Mouse (Mus musculus): Measurements from ENCODE around the gene Gm5483.
"Not testable (repeated sequence)": the region's sequence is repeated elsewhere in the genome, so short reads cannot be mapped to it uniquely, and the experiment has no call there.

The Gm5483 gene

GRCm38 (mm10) chr16:36183912-36184311 is at the start of gene Gm5483:
TSS of gene Gm5483 (plus strand) at chr16:36184212.
- not testable (repeated sequence) for DNase-seq (ENCODE audit: inconsistent age in 2 of 2, low spot score in 1 of 2)

- DNase-seq (ENCODE audit: inconsistent age in 2 of 2, low spot score in 1 of 2), result no peak
These were observed 45.8 kb upstream of the Gm5483 start for GRCm38 (mm10) chr16:36138201-36138600.

DNA sequence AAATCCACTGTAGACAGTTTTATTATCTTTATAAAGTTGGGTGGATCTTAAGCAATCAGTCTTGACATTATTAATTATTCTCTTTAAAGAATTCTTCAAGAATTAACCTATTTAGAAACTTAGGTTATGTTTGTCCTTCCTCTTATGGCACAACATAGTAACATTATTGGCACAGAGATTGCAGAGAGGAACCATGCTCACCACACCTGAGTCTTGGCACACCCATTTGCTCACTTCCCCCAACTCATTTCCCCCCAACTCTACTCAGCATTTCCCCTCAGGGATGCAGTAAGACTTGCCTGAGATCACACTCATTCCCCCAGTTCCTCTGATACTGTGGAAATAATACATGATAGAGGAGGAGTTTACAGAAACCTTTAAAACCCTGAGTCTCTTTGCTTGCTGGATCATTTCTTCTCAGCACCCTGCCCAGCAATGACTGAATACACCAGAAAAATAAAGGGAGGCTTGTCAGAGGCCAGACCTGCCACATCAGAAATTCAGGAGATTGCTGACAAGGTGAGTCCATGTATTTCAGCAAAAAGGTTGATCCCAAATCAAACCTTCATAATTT is 27.5 kb upstream of the Gm5483 start, which contains the start of gene Stfa2l1:
Stfa2l1 (plus strand) TSS at position 410 of the 574 bp plus-strand sequence.
- DNase-seq (ENCODE audit: inconsistent age in 2 of 2, low spot score in 1 of 2), result no peak

DNA sequence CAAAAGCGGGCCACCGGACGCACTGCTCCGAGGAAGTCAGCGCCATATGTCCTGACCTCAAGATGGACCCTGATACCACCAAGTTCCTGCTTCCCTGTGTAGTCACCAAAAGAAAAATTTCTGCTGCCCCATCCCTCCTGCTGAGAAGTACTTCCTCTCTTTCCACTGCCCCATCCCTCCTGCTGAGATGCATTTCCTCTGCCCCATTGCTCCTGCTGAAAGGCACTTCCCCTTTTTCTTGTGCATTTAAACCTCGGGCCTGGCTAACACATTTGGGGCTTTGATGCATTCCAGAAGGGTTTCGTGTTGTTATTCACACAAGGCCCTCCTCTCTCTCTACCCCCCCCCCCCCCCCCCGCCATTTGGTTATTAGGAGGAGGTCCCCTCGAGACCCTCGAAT is 16.2 kb upstream of the Gm5483 start:
- not testable (repeated sequence) for DNase-seq (ENCODE audit: inconsistent age in 2 of 2, low spot score in 1 of 2)

GRCm38 (mm10) chr16:36176108-36176507 is 7.9 kb upstream of the Gm5483 start:
- DNase-seq (ENCODE audit: inconsistent age in 2 of 2, low spot score in 1 of 2), result no peak

GRCm38 (mm10) chr16:36179910-36180309 is 4.1 kb upstream of the Gm5483 start:
- no peak for DNase-seq (ENCODE audit: inconsistent age in 2 of 2, low spot score in 1 of 2)

DNA sequence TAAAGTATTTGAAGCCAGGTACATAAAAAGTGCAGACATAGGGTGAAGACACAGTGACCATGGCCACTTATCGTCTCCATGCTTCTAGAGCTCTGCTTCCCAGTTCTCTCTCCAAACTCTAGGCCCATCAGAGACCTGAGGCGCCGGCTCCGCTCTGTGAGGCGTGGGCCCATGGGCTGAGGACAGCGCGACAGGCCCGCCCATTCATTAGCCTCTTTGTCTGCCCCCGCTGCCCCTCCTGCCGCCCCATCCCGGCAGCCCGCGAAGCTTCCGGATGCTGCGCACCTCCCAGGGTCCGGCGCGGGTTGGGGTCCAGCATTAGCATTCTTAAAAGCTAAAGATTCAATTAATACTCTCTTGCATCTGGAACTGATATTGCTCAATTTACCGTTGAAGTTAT is 15.2 kb downstream of the Gm5483 start:
- no peak for DNase-seq (ENCODE audit: inconsistent age in 2 of 2, low spot score in 1 of 2)

DNA sequence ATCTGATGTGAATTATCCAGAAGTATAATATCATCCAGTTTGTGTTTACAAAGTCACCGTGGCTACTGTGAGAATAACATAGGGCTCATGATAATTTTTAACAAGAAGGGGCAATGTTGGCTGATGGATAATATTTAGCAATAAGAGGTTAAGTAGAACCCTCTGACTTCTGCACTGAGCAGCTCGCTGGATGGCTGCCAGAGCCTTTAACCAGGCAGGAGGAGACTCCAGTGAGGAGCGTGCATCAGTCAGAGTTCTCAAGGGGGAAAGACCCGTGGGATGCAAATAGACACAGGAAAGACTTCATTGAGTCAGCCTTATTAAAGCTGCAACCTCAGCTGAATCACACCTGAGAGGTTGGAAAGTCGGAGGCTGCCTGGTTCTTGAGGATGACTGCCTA is 19.8 kb downstream of the Gm5483 start:
- DNase-seq (ENCODE audit: inconsistent age in 2 of 2, low spot score in 1 of 2), result no peak

DNA sequence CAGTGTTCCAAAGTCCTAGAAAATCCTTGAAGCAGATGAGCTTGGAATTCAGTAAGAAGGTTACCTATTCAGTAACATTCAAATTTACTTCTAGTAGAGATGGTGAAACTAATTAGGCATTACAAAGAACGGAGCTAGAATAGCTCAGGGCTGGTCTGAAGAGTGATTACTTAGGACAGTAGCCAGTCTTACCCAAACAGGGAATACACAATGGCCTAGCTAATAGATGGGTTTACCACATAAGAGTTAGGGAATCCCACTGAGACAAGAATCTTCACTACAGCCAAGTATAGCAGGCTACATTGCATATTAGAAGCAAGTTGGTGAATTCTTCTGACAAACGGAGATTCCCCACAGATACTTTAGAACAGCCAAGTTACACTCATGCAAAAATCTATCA is 21.7 kb downstream of the Gm5483 start:
- not testable (repeated sequence) for DNase-seq (ENCODE audit: inconsistent age in 2 of 2, low spot score in 1 of 2)

DNA sequence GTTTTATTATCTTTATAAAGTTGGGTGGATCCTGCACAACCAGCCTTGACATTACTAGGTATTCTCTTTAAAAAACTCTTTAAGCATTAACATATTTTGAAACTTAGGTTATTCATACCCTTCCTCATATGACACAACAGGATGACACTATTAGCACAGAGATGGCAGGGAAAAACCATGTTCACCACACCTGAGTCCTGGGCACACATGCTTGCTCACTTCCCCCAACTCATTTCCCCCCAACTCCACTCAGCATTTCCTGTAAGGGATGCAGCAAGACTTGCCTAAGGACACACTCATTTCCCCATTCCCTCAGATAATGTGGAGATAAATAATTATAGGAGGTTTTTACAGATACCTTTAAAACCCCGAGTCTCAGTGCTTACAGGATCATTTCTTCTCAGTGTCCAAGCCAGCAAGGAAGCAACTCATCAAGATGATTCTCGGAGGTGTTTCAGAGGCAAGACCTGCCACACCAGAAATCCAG is 26.0 kb downstream of the Gm5483 start, which contains the start of gene Gm5416:
Gm5416 (plus strand) TSS at position 437 of the 487 bp plus-strand sequence.
- DNase-seq (ENCODE audit: inconsistent age in 2 of 2, low spot score in 1 of 2), result no peak

- DNase-seq (ENCODE audit: inconsistent age in 2 of 2, low spot score in 1 of 2), result not testable (repeated sequence)
These were observed 37.2 kb downstream of the Gm5483 start, which contains the start of gene 2010005H15Rik for GRCm38 (mm10) chr16:36221168-36221567. TSS of gene 2010005H15Rik (plus strand) at chr16:36221468.

Measured in adrenal gland, adult (tissue).